Mouse (Mus musculus) neural tube, embryonic 10.5 days (tissue): ENCODE measurements around the gene Rnft2.

Experiments used
- DNase-seq: peaks from one replicate; pipeline ENCODE4 v3.0.0-alpha.2; 2017; ENCODE audit warnings: low spot score; ENCODE audit errors: extremely low spot score

The Rnft2 gene

GRCm38 (mm10) chr5:118250987-118251386 lies 6.1 kb upstream of the Rnft2 start:
- no peak for DNase-seq

GRCm38 (mm10) chr5:118247378-118247777 lies 2.5 kb upstream of the Rnft2 start:
- DNase-seq, result no peak

- DNase-seq, result peak; percentile 33
These were observed 841 bp upstream of the Rnft2 start for GRCm38 (mm10) chr5:118245606-118246308.

- no peak for DNase-seq
These were observed 5.2 kb downstream of the Rnft2 start for GRCm38 (mm10) chr5:118239671-118240070.

- no peak for DNase-seq
These were observed 8.0 kb downstream of the Rnft2 start for GRCm38 (mm10) chr5:118236891-118237290.

- no peak for DNase-seq
These were observed 14.8 kb downstream of the Rnft2 start for GRCm38 (mm10) chr5:118230071-118230611.

- no peak for DNase-seq
These were observed 21.7 kb downstream of the Rnft2 start for GRCm38 (mm10) chr5:118223142-118223757.

- no peak for DNase-seq
These were observed 27.5 kb downstream of the Rnft2 start for GRCm38 (mm10) chr5:118217410-118217809.

GRCm38 (mm10) chr5:118214418-118215154 lies 30.3 kb downstream of the Rnft2 start:
- peak; percentile 73 for DNase-seq

- DNase-seq, result no peak
These were observed 30.9 kb downstream of the Rnft2 start for GRCm38 (mm10) chr5:118214012-118214411.

- no peak for DNase-seq
These were observed 39.1 kb downstream of the Rnft2 start for GRCm38 (mm10) chr5:118205852-118206251.

GRCm38 (mm10) chr5:118204675-118205440 lies 40.1 kb downstream of the Rnft2 start:
- peak; percentile 25 for DNase-seq

GRCm38 (mm10) chr5:118199670-118200069 lies 45.2 kb downstream of the Rnft2 start:
- DNase-seq, result no peak

GRCm38 (mm10) chr5:118197421-118197820 lies 47.5 kb downstream of the Rnft2 start:
- no peak for DNase-seq

GRCm38 (mm10) chr5:118192221-118192620 lies 52.7 kb downstream of the Rnft2 start:
- no peak for DNase-seq

- no peak for DNase-seq
These were observed 54.4 kb downstream of the Rnft2 start for GRCm38 (mm10) chr5:118190491-118190890.

GRCm38 (mm10) chr5:118188356-118188755 lies 56.6 kb downstream of the Rnft2 start:
- no peak for DNase-seq

- no peak for DNase-seq
These were observed 57.8 kb downstream of the Rnft2 start for GRCm38 (mm10) chr5:118186903-118187633.

GRCm38 (mm10) chr5:118177640-118178039 lies 67.3 kb downstream of the Rnft2 start:
- no peak for DNase-seq

GRCm38 (mm10) chr5:118175137-118175536 lies 69.8 kb downstream of the Rnft2 start:
- no peak for DNase-seq
